14 mouse cellular contexts compared by ENCODE assay signal in genomic region chr1:131886173-131886572, GRCm38 (mm10).
"Had no signal": no experiment of that assay in that cellular context is flagged by ENCODE, and none has a peak within 500 bp of the region (broad histone marks: within the 10 kb centered on the region; RNA-seq: fewer than 3 reads in every experiment).

No protein-coding gene starts in this region.

- ATAC-seq: liver, postnatal 0 days; midbrain, embryonic 16.5 days had no signal

- H3K36me3 ChIP-seq: limb, embryonic 12.5 days; liver, embryonic 13.5 days; lung, embryonic 15.5 days; midbrain, embryonic 12.5 days; neural tube, embryonic 13.5 days had no signal

- H3K27me3 ChIP-seq: limb, embryonic 12.5 days; liver, embryonic 13.5 days; lung, embryonic 15.5 days; midbrain, embryonic 12.5 days; neural tube, embryonic 13.5 days had no signal

- H3K4me1 ChIP-seq: limb, embryonic 12.5 days; liver, embryonic 13.5 days; lung, embryonic 15.5 days; neural tube, embryonic 13.5 days had no signal

- H3K9ac ChIP-seq: limb, embryonic 12.5 days; liver, embryonic 13.5 days; liver, postnatal 0 days; lung, embryonic 15.5 days; midbrain, embryonic 12.5 days; neural tube, embryonic 13.5 days had no signal

- H3K4me3 ChIP-seq: limb, embryonic 12.5 days; liver, embryonic 13.5 days; lung, embryonic 15.5 days; midbrain, embryonic 12.5 days; neural tube, embryonic 13.5 days had no signal

- DNase-seq: kidney, postnatal 25 days; liver; liver, embryonic 13.5 days; liver, postnatal 0 days; lung, postnatal 14 days; right cerebral cortex, adult 18-20 months; right cerebral cortex, postnatal 25 days; thymus, postnatal 4 days had no signal

- H3K9me3 ChIP-seq: limb, embryonic 12.5 days; liver, embryonic 13.5 days; lung, embryonic 15.5 days; midbrain, embryonic 12.5 days; neural tube, embryonic 13.5 days had no signal

- H3K27ac ChIP-seq: limb, embryonic 12.5 days; liver, embryonic 13.5 days; lung, embryonic 15.5 days; midbrain, embryonic 12.5 days; neural tube, embryonic 13.5 days; stomach, postnatal 0 days had no signal

- H3K4me2 ChIP-seq: limb, embryonic 12.5 days; liver, embryonic 13.5 days; lung, embryonic 15.5 days; midbrain, embryonic 12.5 days; neural tube, embryonic 13.5 days had no signal
